Mouse (Mus musculus): ENCODE measurements around the gene Akap4.

The Akap4 gene

GRCm38 (mm10) chrX:7067219-7067618 is at the start of gene Akap4:
TSS of gene Akap4 (plus strand) at chrX:7067519.
- no peak for DNase-seq (ENCODE audit: low spot score)

- DNase-seq (ENCODE audit: low spot score), result no peak
These were observed 25.8 kb upstream of the Akap4 start, which contains the start of gene Ccnb3 for GRCm38 (mm10) chrX:7041519-7041918. TSS of gene Ccnb3 (minus strand) at chrX:7041619.

GRCm38 (mm10) chrX:7057056-7057455 is 10.3 kb upstream of the Akap4 start:
- DNase-seq (ENCODE audit: low spot score), result no peak

- no peak for DNase-seq (ENCODE audit: low spot score)
These were observed 9.7 kb upstream of the Akap4 start for GRCm38 (mm10) chrX:7057634-7058033.

- DNase-seq (ENCODE audit: low spot score), result no peak
These were observed 3.2 kb upstream of the Akap4 start for GRCm38 (mm10) chrX:7064109-7064508.

GRCm38 (mm10) chrX:7068002-7068401 is 683 bp downstream of the Akap4 start:
- DNase-seq (ENCODE audit: low spot score), result no peak

GRCm38 (mm10) chrX:7079820-7080429 is 12.6 kb downstream of the Akap4 start:
- no peak for DNase-seq (ENCODE audit: low spot score)

- DNase-seq (ENCODE audit: low spot score), result no peak
These were observed 18.6 kb downstream of the Akap4 start for GRCm38 (mm10) chrX:7085878-7086277.

GRCm38 (mm10) chrX:7090323-7090722 is 23.0 kb downstream of the Akap4 start:
- DNase-seq (ENCODE audit: low spot score), result no peak

GRCm38 (mm10) chrX:7102280-7102679 is 35.0 kb downstream of the Akap4 start:
- no peak for DNase-seq (ENCODE audit: low spot score)

GRCm38 (mm10) chrX:7114885-7115284 is 47.6 kb downstream of the Akap4 start:
- DNase-seq (ENCODE audit: low spot score), result no peak

GRCm38 (mm10) chrX:7121618-7122280 is 54.4 kb downstream of the Akap4 start:
- no peak for DNase-seq (ENCODE audit: low spot score)

Data from ovary, adult 18-20 months (tissue).